Mouse (Mus musculus): ENCODE measurements around the gene Igsf23. TPM values are rescaled to one million over a fixed set of nuclear protein-coding genes. Genes with fewer than 3 reads are reported as not detected.

The Igsf23 gene
- polyA plus RNA-seq (2014; fragmentation: Illumina TruSeq; extraction: RNeasy Lipid Tissue Mini Kit (QIAGEN cat#74804); ENCODE audit: low read depth, low replicate concordance) = not detected

DNA sequence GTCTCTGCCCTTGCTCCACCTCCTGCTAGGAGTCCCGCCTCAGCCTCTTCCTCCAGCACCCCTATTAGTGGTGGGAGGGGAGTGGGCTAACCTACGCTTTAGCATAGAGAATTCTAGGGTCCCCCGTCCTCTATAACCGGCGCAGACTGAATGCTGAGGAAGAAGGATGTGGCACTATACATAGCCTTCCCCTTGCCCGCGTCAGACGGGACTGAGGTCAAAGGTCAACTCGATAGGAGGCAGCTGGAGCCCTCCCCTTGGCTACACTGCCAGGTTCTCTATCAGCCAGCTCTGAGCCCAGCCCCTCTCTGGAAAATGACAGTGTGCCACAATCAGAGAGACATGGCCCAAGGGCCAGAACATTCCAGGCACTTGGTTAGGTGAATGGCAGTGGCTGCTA is at the start of gene Igsf23:
Gene Igsf23 (minus strand): TSS at position 168 of the 400 bp plus-strand sequence.

DNA sequence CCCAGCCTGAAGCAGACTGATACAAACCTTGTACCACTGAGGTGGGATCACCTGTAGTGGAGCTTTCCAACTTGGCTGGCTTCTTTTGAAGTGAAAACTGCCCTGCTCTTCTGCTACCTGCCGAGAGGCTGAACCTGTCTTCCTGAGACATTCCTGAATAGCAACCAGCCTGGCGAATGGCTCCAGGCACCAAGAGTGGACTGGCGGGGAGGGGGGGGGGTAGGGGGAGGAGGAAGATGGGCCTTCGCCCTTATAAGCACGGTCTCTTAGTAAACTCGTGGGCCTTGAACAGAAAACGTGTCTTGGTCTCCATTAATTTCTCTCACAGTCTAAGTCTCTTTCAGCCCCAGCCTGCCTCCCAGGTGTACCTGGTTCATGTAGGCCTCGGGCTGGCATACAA is 40.6 kb upstream of the Igsf23 start, which contains the start of gene Nlrp9b:
Gene Nlrp9b (plus strand): TSS at position 301 of the 400 bp plus-strand sequence.

DNA sequence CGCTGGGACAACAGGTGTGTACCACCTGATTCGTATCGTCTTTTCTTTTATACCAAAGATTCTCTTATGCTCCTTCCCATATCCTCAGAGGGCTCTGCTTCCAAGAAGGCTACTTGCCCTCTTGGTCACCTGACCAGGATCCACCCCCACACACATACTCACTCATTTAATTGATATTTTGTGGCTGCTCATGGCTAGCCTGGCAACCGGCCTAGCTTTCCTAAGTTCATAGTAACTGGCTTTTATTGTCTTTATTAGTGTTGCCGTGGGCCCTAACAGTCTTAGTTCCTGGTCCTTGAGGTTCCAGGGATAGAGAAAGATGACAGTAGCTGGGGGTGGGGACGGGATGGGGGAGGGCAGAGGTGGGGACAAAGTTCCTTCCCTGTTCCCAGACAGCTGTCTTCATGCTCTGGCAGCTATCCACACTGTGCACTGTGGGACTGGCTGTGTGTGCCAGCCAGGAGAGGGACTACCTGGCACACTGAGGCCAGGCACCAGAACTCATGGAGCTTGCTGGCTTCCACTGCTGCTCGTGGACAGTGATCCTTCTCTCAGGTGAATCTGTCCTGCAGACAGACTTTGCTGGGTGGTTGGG is 14.5 kb upstream of the Igsf23 start, which contains the start of gene Ceacam20:
Gene Ceacam20 (plus strand): TSS at position 428 of the 595 bp plus-strand sequence.

DNA sequence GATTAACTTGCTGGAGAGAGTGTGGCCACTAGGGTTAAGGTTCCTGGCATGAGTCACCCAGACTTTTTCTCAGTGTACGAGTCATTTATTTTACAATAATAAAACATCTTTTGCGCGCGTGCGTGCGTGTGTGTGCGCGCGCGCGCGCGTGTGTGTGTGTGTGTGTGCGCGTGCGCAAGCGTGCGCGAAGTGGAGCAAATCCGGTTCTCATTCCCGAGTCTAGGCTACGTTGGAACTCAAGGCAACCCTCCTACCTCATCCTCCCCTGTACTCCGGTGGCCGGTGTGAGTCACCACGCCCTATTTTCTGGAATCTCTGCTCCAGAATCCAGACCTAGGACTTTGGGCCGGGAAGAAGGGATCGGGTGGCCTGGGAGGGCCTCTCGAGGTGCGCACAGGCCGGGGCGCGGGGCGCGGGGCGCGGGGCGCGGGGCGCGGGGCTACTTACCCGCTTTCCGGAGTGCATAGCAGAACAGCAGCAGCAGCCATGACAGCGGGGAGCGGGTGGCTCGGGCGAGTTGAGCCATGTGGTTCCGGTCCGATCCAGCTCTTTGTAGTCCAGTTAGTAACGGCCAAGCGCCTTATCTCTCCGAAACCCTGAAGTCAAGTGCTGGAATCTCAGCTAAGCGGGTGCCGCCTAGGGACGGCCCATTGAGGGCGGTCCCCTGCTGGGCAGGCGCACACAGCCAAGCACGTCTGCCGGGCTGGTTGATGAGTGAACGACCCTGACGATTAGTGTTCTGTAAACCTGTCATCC is 29.9 kb downstream of the Igsf23 start, which contains the start of gene Pvr:
Gene Pvr (minus strand): TSS at position 655 of the 756 bp plus-strand sequence.

DNA sequence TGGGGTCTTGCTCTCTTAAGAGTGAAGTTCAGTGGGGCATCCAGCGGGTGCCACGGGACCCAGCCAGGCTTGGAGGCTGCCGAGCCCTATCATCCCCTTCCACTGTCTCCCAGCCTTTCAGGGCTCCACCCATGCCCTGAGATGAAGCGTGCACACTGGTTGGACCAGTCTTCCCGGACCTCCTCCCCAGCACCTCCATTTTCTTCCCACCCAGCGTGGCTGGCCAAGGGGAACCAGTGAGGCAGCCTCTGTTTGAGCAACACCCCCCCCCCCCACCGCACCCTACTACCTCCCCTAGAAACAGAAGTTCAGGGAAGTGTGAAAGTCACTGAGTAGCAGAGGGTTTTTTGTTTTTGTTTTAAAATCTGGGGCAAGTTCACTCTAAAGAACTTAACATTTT is 62.7 kb downstream of the Igsf23 start, which contains the start of gene Ceacam19:
Gene Ceacam19 (minus strand): TSS at position 117 of the 400 bp plus-strand sequence.

Other genes with a start within 250 kb of the Igsf23 start
- 0.28 TPM for gene Tomm40, start 235.3 kb downstream of the Igsf23 start, polyA plus RNA-seq (2014; fragmentation: Illumina TruSeq; extraction: RNeasy Lipid Tissue Mini Kit (QIAGEN cat#74804); ENCODE audit: low read depth, low replicate concordance)
- gene Nectin2, start 200.3 kb downstream of the Igsf23 start, polyA plus RNA-seq (2014; fragmentation: Illumina TruSeq; extraction: RNeasy Lipid Tissue Mini Kit (QIAGEN cat#74804); ENCODE audit: low read depth, low replicate concordance) = 2.4 TPM
- 0.36 TPM for gene Bcam, start 179.7 kb downstream of the Igsf23 start, polyA plus RNA-seq (2014; fragmentation: Illumina TruSeq; extraction: RNeasy Lipid Tissue Mini Kit (QIAGEN cat#74804); ENCODE audit: low read depth, low replicate concordance)
- gene Cblc, start 153.9 kb downstream of the Igsf23 start, polyA plus RNA-seq (2014; fragmentation: Illumina TruSeq; extraction: RNeasy Lipid Tissue Mini Kit (QIAGEN cat#74804); ENCODE audit: low read depth, low replicate concordance) = 1.1 TPM
- gene Bcl3, start 128.0 kb downstream of the Igsf23 start, polyA plus RNA-seq (2014; fragmentation: Illumina TruSeq; extraction: RNeasy Lipid Tissue Mini Kit (QIAGEN cat#74804); ENCODE audit: low read depth, low replicate concordance) = not detected
- not detected for gene Gm19345, start 98.8 kb downstream of the Igsf23 start, polyA plus RNA-seq (2014; fragmentation: Illumina TruSeq; extraction: RNeasy Lipid Tissue Mini Kit (QIAGEN cat#74804); ENCODE audit: low read depth, low replicate concordance)
- gene Ceacam16, start 89.5 kb downstream of the Igsf23 start, polyA plus RNA-seq (2014; fragmentation: Illumina TruSeq; extraction: RNeasy Lipid Tissue Mini Kit (QIAGEN cat#74804); ENCODE audit: low read depth, low replicate concordance) = not detected
- 0.12 TPM for gene Ceacam19, start 62.8 kb downstream of the Igsf23 start, polyA plus RNA-seq (2014; fragmentation: Illumina TruSeq; extraction: RNeasy Lipid Tissue Mini Kit (QIAGEN cat#74804); ENCODE audit: low read depth, low replicate concordance)
- gene Pvr, start 29.6 kb downstream of the Igsf23 start, polyA plus RNA-seq (2014; fragmentation: Illumina TruSeq; extraction: RNeasy Lipid Tissue Mini Kit (QIAGEN cat#74804); ENCODE audit: low read depth, low replicate concordance) = 11.8 TPM
- 0.16 TPM for gene Ceacam20, start 14.7 kb upstream of the Igsf23 start, polyA plus RNA-seq (2014; fragmentation: Illumina TruSeq; extraction: RNeasy Lipid Tissue Mini Kit (QIAGEN cat#74804); ENCODE audit: low read depth, low replicate concordance)
- 0.16 TPM for gene Nlrp9b, start 40.7 kb upstream of the Igsf23 start, polyA plus RNA-seq (2014; fragmentation: Illumina TruSeq; extraction: RNeasy Lipid Tissue Mini Kit (QIAGEN cat#74804); ENCODE audit: low read depth, low replicate concordance)
- not detected for gene Vmn1r91, start 148.9 kb upstream of the Igsf23 start, polyA plus RNA-seq (2014; fragmentation: Illumina TruSeq; extraction: RNeasy Lipid Tissue Mini Kit (QIAGEN cat#74804); ENCODE audit: low read depth, low replicate concordance)
- not detected for gene Gm16442, start 171.8 kb upstream of the Igsf23 start, polyA plus RNA-seq (2014; fragmentation: Illumina TruSeq; extraction: RNeasy Lipid Tissue Mini Kit (QIAGEN cat#74804); ENCODE audit: low read depth, low replicate concordance)
- not detected for gene Vmn1r93, start 188.3 kb upstream of the Igsf23 start, polyA plus RNA-seq (2014; fragmentation: Illumina TruSeq; extraction: RNeasy Lipid Tissue Mini Kit (QIAGEN cat#74804); ENCODE audit: low read depth, low replicate concordance)
- not detected for gene Vmn1r94, start 217.6 kb upstream of the Igsf23 start, polyA plus RNA-seq (2014; fragmentation: Illumina TruSeq; extraction: RNeasy Lipid Tissue Mini Kit (QIAGEN cat#74804); ENCODE audit: low read depth, low replicate concordance)
- not detected for gene Vmn1r95, start 243.0 kb upstream of the Igsf23 start, polyA plus RNA-seq (2014; fragmentation: Illumina TruSeq; extraction: RNeasy Lipid Tissue Mini Kit (QIAGEN cat#74804); ENCODE audit: low read depth, low replicate concordance)

Measured in kidney, adult 10 weeks (tissue).